Mouse (Mus musculus) MEL (cell line): ENCODE measurements around the gene Ralgds.

Experiments used
- BHLHE40 ChIP-seq: IDR thresholded peaks from 2 replicates; pipeline ENCODE4 v1.6.1; 2012; ENCODE audit warnings: low read depth, mild to moderate bottlenecking, inconsistent platforms, low read length, improper control_type of control experiment, borderline replicate concordance
- CTCF ChIP-seq, 3 experiments: IDR thresholded peaks in 2 of 3; conservative IDR thresholded peaks in 1 of 3; 2 replicates each; pipeline ENCODE4 v1.5.1; 2011 to 2012; ENCODE audit warnings: low read length in 3 of 3, low read depth in 2 of 3, mild to moderate bottlenecking in 2 of 3, improper control_type of control experiment in 1 of 3, inconsistent platforms in 1 of 3, mixed read lengths in 1 of 3, moderate library complexity in 1 of 3; ENCODE audit not compliant: control insufficient read depth in 1 of 3, insufficient read depth in 1 of 3, poor library complexity in 1 of 3, severe bottlenecking in 1 of 3
- ETS1 ChIP-seq: IDR thresholded peaks from 2 replicates; pipeline ENCODE4 v1.6.1; 2012; ENCODE audit warnings: low read depth, mild to moderate bottlenecking, inconsistent platforms, low read length, improper control_type of control experiment, moderate library complexity
- HCFC1 ChIP-seq: IDR thresholded peaks from 2 replicates; pipeline ENCODE4 v1.6.1; 2012; ENCODE audit warnings: low read depth, mild to moderate bottlenecking, inconsistent platforms, low read length, improper control_type of control experiment, moderate library complexity
- POLR2A ChIP-seq, 2 experiments: IDR thresholded peaks; 2 replicates each; pipeline ENCODE4 v1.6.1; 2011 to 2012; ENCODE audit warnings: low read length in 2 of 2, mild to moderate bottlenecking in 2 of 2, control low read depth in 1 of 2, improper control_type of control experiment in 1 of 2, low read depth in 1 of 2, moderate library complexity in 1 of 2; ENCODE audit not compliant: control insufficient read depth in 1 of 2, insufficient read depth in 1 of 2, poor library complexity in 1 of 2
- TBP ChIP-seq: IDR thresholded peaks from 2 replicates; pipeline ENCODE4 v1.8.0; 2011; ENCODE audit warnings: low read depth, low read length, improper control_type of control experiment
- ZC3H11A ChIP-seq: IDR thresholded peaks from 2 replicates; pipeline ENCODE4 v1.6.1; 2012; ENCODE audit warnings: low read depth, mild to moderate bottlenecking, inconsistent platforms, low read length, improper control_type of control experiment

GRCm38 (mm10) chr2:28505795-28506194 is 7.1 kb upstream of the Ralgds start, which contains the start of gene Gm10134:
- TF ChIP-seq ETS1 (no peak), HCFC1 (no peak), POLR2A (IDR thresholded peaks at IDR 0.05; ENCODE audit: control insufficient read depth in 1 of 2, insufficient read depth in 1 of 2, low read depth in 1 of 2, low read length in 2 of 2, poor library complexity in 1 of 2) (no peak), BHLHE40 (no peak), CTCF (IDR thresholded peaks at IDR 0.05 in 2 of 3, conservative IDR thresholded peaks at IDR 0.05 in 1 of 3; ENCODE audit: control insufficient read depth in 1 of 3, insufficient read depth in 1 of 3, low read depth in 2 of 3, low read length in 3 of 3, poor library complexity in 1 of 3, severe bottlenecking in 1 of 3) (no peak), ZC3H11A (no peak), TBP (no peak)
